Mouse (Mus musculus) bone marrow, adult 2 months (tissue): ENCODE measurements around the gene Unc93b1.

Experiments
- CTCF ChIP-seq: fragments of 200-500 bp; IDR thresholded peaks from 2 replicates; pipeline ENCODE4 v1.5.1; 2011; ENCODE audit warnings: low read length, control low read depth; ENCODE audit not compliant: control insufficient read depth, insufficient read depth
- POLR2A ChIP-seq: fragments of 200-500 bp; IDR thresholded peaks from 2 replicates; pipeline ENCODE4 v1.6.1; 2011; ENCODE audit warnings: low read depth, mild to moderate bottlenecking, control low read depth, low read length, borderline replicate concordance; ENCODE audit not compliant: control insufficient read depth

DNA sequence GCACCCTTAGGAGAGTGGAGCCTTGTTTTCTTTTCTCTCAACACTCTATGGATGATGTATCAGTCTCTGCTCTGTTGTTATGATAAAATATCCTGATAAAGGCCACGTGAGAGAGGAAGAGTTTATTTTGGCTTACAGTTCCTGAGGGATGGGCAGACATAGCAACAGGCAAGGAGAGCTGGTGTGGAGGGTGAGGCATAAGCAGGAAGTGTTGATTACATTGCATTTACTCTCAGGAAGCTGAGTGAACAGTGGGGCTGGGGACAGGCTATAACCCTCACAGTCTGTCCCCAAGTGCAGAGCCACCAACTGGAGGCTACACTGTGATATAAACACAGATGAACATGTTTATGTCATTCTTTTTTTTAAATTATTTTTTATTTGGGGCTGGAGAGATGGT, 17.1 kb downstream of the Unc93b1 start:
- TF ChIP-seq CTCF (no peak), POLR2A (no peak)
